Mouse (Mus musculus) limb, embryonic 15.5 days (tissue): ENCODE measurements around the gene Nabp1. TPM values are rescaled to one million over a fixed set of nuclear protein-coding genes. Genes with fewer than 3 reads are reported as not detected.
A peak's percentile ranks its signal among the peaks of the same experiment; 100 is the strongest.

ENCODE experiments used
- ATAC-seq: fragments of 200-750 bp; cut with Nextera tagmentation; 2 replicates; pipeline ENCODE4 v1.8.0; 2017; ENCODE audit warnings: low read depth, moderate TSS enrichment; ENCODE audit not compliant: insufficient number of reproducible peaks, low FRiP score, low TSS enrichment
- H3K27ac ChIP-seq: fragments of 300-500 bp; sonication (generic); 2 replicates; pipeline ENCODE4 v1.5.1; 2015; ENCODE audit warnings: moderate library complexity, mild to moderate bottlenecking, inconsistent platforms
- H3K27me3 ChIP-seq: fragments of 300-500 bp; sonication (generic); 2 replicates; pipeline ENCODE4 v1.6.1; 2015; ENCODE audit warnings: inconsistent platforms
- H3K36me3 ChIP-seq: fragments of 300-500 bp; sonication (generic); 2 replicates; pipeline ENCODE4 v1.6.1; 2015; ENCODE audit warnings: inconsistent platforms
- H3K4me1 ChIP-seq: fragments of 300-500 bp; sonication (generic); 2 replicates; pipeline ENCODE4 v1.6.1; 2015; ENCODE audit warnings: inconsistent platforms
- H3K4me2 ChIP-seq: fragments of 300-500 bp; sonication (generic); 2 replicates; pipeline ENCODE4 v1.6.1; 2015; ENCODE audit warnings: mild to moderate bottlenecking, inconsistent platforms
- H3K4me3 ChIP-seq: fragments of 300-500 bp; sonication (generic); 2 replicates; pipeline ENCODE4 v1.5.1; 2015; ENCODE audit warnings: mild to moderate bottlenecking, inconsistent platforms
- H3K9ac ChIP-seq: fragments of 300-500 bp; sonication (generic); 2 replicates; pipeline ENCODE4 v1.6.1; 2015; ENCODE audit warnings: inconsistent platforms
- H3K9me3 ChIP-seq: fragments of 300-500 bp; sonication (generic); 2 replicates; pipeline ENCODE4 v1.6.1; 2016; ENCODE audit warnings: inconsistent platforms
- WGBS: fragments of 180-500 bp; shearing (Covaris S2); methylation state at CpG from one replicate; pipeline ENCODE4 v1.1.7; 2015; 5-methylcytosine and 5-hydroxymethylcytosine counted together
- polyA plus RNA-seq: library from polyadenylated mRNA; unstranded; fragments of >200 nt; fragmentation: Nextera tagmentation; extraction: Ambion mirVana; gene quantifications from 2 replicates; pipeline ENCODE4 v1.2.1, GENCODE M21; 2015

Nabp1 gene
- polyA plus RNA-seq, 1 experiment from 2014 or later = 12.2 TPM

DNA sequence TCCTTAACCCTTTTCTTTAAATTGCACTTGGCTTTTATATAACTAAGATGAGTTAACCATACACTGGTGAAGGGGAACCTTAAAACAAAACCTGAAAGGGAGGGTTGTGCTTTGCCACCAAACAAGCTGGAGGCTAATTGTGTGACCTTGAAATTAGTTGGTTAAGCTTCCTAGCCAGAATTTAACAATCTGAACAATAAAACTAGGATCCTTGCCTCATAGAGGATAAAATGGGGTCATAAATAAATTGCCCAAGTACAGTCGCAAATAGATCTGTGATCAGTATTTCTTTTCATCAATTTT is 753 bp upstream of the Nabp1 start:
- H3K4me3 ChIP-seq = peak overlapping the region; percentile 74
- H3K4me1 ChIP-seq = no peaks in the 10 kb centered on the region
- no peak overlapping the region for H3K9ac ChIP-seq
- 55% methylated on average over 1 of the region's 1 CpGs for whole genome bisulfite sequencing
- no peak for ATAC-seq
- no peaks in the 10 kb centered on the region for H3K9me3 ChIP-seq
- H3K27me3 ChIP-seq = no peaks in the 10 kb centered on the region
- H3K27ac ChIP-seq = peak overlapping the region; percentile 86; the same call in 1 of the 2 replicates
- peak overlapping the region; percentile 49 for H3K4me2 ChIP-seq
- H3K36me3 ChIP-seq = no peaks in the 10 kb centered on the region

DNA sequence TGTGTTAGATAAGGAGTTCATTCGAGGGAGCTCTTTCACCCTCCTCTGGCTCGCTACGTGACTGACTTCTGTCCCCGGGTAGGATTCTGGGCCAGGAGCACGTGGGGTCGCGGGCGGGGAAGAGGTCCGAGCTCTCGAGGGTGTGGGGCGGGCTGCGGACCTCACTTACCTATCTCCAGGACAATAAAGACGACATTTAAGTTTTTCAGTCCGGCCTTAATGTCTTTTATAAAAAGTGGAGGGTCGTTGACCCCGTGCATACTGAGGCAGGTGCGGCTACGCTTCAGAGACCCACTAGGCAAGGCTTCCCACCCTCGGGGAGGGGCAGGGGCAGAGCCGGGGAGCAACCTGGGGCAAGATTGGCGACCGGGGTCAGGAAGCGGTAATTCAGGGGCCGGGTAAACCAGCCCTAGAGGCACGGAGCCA is 556 bp downstream of the Nabp1 start:
- peak overlapping the region; percentile 95 for H3K4me2 ChIP-seq
- under 1% methylated on average over 25 of the region's 25 CpGs for WGBS
- no peak for ATAC-seq

DNA sequence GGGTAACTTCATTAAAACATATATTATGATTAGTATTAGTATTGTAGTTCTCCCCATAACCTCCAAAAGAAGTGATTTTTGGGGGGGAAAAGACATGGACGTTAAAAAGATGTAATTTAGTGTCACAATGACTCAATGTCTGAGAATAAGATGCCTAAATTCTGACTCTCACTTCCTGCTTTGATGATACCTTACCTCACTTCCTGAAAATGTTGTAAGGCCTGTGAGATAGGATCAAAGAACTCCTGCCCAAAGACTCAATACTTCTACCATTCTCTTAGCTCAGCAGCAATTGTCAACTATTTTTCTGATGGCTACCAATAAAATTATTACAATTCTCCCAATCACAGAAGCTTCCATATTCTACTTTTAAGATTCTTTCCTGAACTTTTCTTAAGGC is 1.8 kb downstream of the Nabp1 start:
- Histone ChIP-seq H3K4me1 (no peaks in the 10 kb centered on the region), H3K4me2 (no peak overlapping the region), H3K9ac (no peak overlapping the region), H3K27ac (no peak overlapping the region), H3K9me3 (no peaks in the 10 kb centered on the region), H3K36me3 (no peaks in the 10 kb centered on the region), H3K4me3 (no peak overlapping the region), H3K27me3 (no peaks in the 10 kb centered on the region)
- WGBS = 74% methylated on average over 1 of the region's 1 CpGs
- ATAC-seq = no peak

More for the DNA sequence above, 556 bp downstream of the Nabp1 start:
- no peaks in the 10 kb centered on the region for H3K9me3 ChIP-seq
- no peaks in the 10 kb centered on the region for H3K27me3 ChIP-seq
- H3K27ac ChIP-seq = peak overlapping the region; percentile 85
- H3K4me3 ChIP-seq = peak overlapping the region; percentile 74
- no peaks in the 10 kb centered on the region for H3K4me1 ChIP-seq
- H3K36me3 ChIP-seq = no peaks in the 10 kb centered on the region
- peak overlapping the region; percentile 62 for H3K9ac ChIP-seq

DNA sequence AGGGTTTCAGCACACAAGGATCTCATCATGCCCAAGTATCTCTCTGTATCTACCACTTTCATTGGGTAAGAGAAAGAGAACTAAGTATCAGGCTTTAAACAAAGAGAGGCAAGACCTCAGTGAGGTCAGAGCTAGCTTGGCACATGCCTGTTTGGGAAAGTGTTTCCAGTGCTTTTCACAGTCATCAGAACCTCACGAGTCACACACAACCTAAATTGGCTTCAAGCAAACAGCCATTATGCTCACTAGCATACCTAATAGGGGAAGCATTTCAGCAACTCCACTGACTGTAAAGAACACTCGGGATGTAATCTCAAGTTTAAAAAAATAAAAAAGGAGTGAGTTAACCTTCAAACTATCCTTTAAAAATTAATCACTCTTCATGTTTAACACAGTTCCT is 10.1 kb downstream of the Nabp1 start:
- Histone ChIP-seq H3K4me2 (no peak overlapping the region), H3K4me3 (no peak overlapping the region), H3K4me1 (no peaks in the 10 kb centered on the region), H3K36me3 (no peaks in the 10 kb centered on the region), H3K9me3 (no peaks in the 10 kb centered on the region), H3K27me3 (no peaks in the 10 kb centered on the region), H3K27ac (no peak overlapping the region), H3K9ac (no peak overlapping the region)
- no peak for ATAC-seq
- 51% methylated on average over 2 of the region's 2 CpGs for WGBS

DNA sequence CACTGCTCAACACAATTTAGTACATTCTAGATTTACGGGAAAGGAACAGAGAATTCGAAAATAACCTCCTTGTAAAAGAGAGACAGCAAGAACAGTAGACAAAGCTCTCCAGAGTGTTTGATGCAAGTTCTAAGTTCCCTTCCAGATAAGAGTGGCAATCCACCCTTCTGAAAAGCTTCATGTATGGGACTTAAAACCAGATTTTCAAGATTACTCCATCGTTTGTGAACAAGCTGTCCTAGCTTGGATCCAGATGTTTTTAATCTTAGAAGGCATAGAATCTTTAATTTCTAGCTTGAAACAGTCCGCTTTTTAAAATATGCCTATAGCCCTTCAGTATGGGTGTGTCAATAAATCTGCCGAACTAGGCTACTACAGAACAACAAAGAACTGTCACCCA is 11.0 kb downstream of the Nabp1 start:
- no peaks in the 10 kb centered on the region for H3K4me1 ChIP-seq
- H3K4me2 ChIP-seq = no peak overlapping the region
- WGBS = 62% methylated on average over 5 of the region's 5 CpGs
- no peak overlapping the region for H3K4me3 ChIP-seq
- H3K36me3 ChIP-seq = no peaks in the 10 kb centered on the region
- no peak overlapping the region for H3K27ac ChIP-seq
- no peak overlapping the region for H3K9ac ChIP-seq
- no peaks in the 10 kb centered on the region for H3K27me3 ChIP-seq
- no peak for ATAC-seq
- no peaks in the 10 kb centered on the region for H3K9me3 ChIP-seq

DNA sequence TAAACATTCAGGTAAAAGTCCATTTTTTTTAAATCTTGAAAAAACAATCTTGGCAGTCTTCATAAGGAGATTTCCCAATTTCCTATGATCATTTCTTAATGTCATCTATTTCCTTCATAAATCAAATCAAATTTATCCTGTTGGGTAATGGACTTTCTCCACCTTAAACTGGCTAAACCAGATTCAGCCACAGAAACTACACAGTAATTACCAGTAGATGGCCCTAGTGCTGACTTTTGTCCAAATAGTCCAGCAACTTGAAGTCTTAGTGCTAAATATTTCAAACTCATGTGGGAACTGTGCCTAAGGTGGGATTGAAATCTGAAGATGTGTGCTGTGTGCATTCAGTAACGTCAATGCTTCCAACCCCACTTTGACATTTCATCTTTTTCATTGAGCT is 11.8 kb downstream of the Nabp1 start:
- no peaks in the 10 kb centered on the region for H3K27me3 ChIP-seq
- H3K27ac ChIP-seq = no peak overlapping the region
- no peak overlapping the region for H3K4me3 ChIP-seq
- H3K4me2 ChIP-seq = no peak overlapping the region
- H3K9me3 ChIP-seq = no peaks in the 10 kb centered on the region
- no peaks in the 10 kb centered on the region for H3K36me3 ChIP-seq
- no peak for ATAC-seq
- H3K9ac ChIP-seq = no peak overlapping the region
- H3K4me1 ChIP-seq = no peaks in the 10 kb centered on the region
- WGBS = 43% methylated on average over 1 of the region's 1 CpGs

DNA sequence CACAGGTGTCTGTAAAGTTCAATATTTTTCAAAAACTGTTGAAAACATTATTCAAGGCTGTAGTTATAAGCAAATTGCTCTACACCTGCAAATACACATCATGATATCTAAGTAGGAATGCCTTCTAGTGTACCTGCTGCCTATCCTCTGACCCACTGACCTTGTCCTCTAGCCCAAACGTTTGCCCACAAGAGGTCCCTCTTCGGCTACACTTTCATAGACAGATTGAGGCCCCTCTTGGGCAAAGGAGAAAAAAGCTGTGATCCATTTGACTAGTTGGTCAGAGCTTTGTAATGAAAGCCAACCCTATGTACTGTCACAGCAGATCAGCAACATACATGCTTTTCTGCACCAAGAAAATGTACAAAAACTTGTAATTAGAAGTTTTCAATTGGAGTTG is 12.9 kb downstream of the Nabp1 start:
- Histone ChIP-seq H3K4me2 (no peak overlapping the region), H3K27ac (no peak overlapping the region), H3K9ac (no peak overlapping the region), H3K4me3 (no peak overlapping the region), H3K9me3 (no peaks in the 10 kb centered on the region), H3K4me1 (no peaks in the 10 kb centered on the region), H3K36me3 (no peaks in the 10 kb centered on the region), H3K27me3 (no peaks in the 10 kb centered on the region)
- no peak for ATAC-seq
- 31% methylated on average over 2 of the region's 2 CpGs for WGBS

DNA sequence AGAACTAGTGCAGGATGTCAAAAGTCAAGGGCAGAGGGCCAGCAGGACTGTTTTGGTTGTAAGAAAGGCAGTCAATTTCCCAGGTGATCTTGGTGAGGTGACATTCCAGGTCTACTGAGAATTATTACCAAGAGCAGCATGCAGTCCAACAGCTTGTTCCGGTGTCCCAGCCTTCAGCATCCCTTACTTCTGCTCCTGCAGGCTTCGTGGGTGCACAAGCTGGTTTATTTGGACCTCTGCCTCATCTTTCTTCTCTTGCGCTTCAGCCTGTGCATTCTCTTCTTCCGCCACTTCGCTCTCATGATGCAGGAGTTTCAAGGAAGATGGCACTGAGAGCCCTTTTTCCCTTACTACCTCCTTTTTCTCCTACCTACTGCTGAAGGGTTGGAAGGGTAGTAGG is 15.2 kb downstream of the Nabp1 start:
- Histone ChIP-seq H3K4me3 (no peak overlapping the region), H3K27me3 (no peaks in the 10 kb centered on the region), H3K4me1 (no peaks in the 10 kb centered on the region), H3K9ac (no peak overlapping the region), H3K9me3 (no peaks in the 10 kb centered on the region), H3K36me3 (no peaks in the 10 kb centered on the region), H3K4me2 (no peak overlapping the region), H3K27ac (no peak overlapping the region)
- WGBS = 75% methylated on average over 5 of the region's 5 CpGs
- ATAC-seq = no peak

DNA sequence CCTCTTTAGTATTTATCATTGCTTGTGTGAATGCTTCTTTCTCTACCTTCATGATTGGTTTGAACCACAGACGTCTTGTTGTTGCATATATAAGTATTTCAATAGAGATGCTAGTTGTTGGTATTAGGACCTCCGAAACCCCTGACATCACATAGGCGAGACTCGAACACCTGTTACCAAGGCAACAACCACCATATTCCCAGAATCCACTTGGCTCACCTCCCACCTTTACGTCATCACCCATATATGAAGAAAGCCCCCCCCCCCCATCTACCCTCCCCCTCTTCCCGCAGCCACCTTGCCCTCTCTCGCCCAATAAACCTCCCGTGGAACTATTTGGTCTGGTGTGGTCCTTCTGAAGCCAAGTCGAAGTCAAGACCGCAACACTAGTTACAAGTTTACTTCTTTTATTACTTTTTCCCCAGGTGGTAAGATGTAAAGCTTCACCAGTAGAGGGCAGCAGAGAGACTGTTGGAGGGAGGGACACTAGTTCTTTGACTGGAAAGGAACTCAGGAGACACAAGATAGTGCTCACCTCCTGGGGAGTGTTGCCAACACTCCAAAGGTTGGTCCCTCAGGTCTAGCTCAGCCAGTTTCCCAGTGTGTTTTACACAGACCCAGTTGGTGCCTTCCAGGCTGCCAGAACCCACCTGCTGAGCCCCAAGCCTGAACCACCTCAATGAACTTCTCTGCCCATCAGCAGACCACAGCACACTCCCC is 19.3 kb downstream of the Nabp1 start:
- WGBS = 56% methylated on average over 10 of the region's 10 CpGs
- Histone ChIP-seq H3K36me3 (no peaks in the 10 kb centered on the region), H3K4me1 (no peaks in the 10 kb centered on the region), H3K9ac (no peak overlapping the region), H3K4me3 (no peak overlapping the region), H3K27ac (no peak overlapping the region), H3K9me3 (no peaks in the 10 kb centered on the region), H3K27me3 (no peaks in the 10 kb centered on the region), H3K4me2 (no peak overlapping the region)
- no peak for ATAC-seq

DNA sequence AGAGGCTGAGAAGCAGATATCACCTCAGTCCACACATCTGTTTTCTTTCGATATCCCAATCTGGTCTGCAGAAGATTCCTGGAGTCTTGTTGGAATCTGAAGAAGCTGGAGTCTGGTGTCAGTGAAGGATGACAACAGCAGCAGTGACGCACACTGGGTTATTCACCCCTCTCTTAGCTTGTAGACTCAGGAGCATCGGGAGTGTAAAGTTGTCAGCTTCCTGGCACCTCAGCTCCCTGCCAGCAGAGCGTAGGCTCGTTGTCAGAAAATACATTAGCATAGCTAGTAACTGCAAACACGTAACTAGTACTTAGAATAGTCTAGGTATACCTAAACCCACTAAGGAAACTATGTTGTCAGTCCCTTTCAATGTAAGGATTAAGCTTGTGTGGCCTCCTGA is 20.1 kb downstream of the Nabp1 start:
- 68% methylated on average over 6 of the region's 6 CpGs for WGBS
- no peak for ATAC-seq
- no peak overlapping the region for H3K4me2 ChIP-seq

DNA sequence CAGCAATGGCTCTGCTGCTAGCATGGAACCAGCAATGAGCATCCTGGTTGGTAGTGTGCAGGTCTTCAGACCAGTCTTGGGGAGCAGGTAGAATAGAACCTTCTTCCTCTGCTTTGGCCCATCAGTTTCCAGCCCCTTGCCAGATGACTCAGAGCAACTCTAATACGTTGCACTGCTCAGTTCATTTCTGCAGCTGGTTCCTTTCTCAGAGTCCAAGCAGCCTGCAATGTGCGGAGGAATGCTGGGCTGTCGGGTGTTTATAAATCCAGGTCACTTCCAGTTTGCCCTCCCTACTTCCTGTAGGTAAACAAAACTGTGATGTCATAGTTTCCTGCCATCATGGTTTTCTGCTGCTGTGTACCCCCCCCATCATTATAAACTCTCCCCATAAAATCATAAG is 21.0 kb downstream of the Nabp1 start:
- ATAC-seq = no peak
- Histone ChIP-seq H3K36me3 (no peaks in the 10 kb centered on the region), H3K27ac (0 out of 2 replicates have a peak overlapping the region, but pooled peaks have one; percentile 30), H3K9me3 (no peaks in the 10 kb centered on the region), H3K9ac (no peak overlapping the region), H3K4me2 (no peak overlapping the region), H3K27me3 (no peaks in the 10 kb centered on the region), H3K4me3 (no peak overlapping the region), H3K4me1 (no peaks in the 10 kb centered on the region)
- WGBS = 42% methylated on average over 3 of the region's 3 CpGs

More for the DNA sequence above, 20.1 kb downstream of the Nabp1 start:
- H3K9ac ChIP-seq = no peak overlapping the region
- H3K27ac ChIP-seq = no peak overlapping the region
- H3K27me3 ChIP-seq = no peaks in the 10 kb centered on the region
- no peak overlapping the region for H3K4me3 ChIP-seq
- H3K4me1 ChIP-seq = no peaks in the 10 kb centered on the region
- H3K36me3 ChIP-seq = no peaks in the 10 kb centered on the region
- H3K9me3 ChIP-seq = no peaks in the 10 kb centered on the region

DNA sequence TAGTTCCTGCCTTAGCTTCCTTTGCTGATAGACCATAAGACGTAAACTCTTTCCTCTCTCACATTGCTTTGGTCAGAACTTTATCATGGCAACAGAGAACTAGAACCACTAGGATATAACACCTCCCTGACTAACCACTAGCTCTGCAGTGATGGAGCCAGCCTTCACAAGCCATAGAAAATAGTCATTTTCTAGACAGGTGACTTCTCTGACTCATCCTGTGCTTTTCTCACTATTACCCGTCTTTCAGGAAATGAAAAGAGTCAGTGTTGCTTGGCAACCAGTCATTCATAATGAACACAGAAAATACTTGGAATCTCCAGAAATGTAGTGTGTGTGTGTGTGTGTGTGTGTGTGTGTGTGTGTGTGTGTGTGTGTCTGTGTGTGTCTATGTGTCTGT is 29.4 kb downstream of the Nabp1 start:
- H3K27ac ChIP-seq = no peak overlapping the region
- H3K4me3 ChIP-seq = no peak overlapping the region
- H3K9ac ChIP-seq = no peak overlapping the region
- no peak for ATAC-seq
- H3K36me3 ChIP-seq = no peaks in the 10 kb centered on the region
- no peaks in the 10 kb centered on the region for H3K27me3 ChIP-seq
- no peak overlapping the region for H3K4me2 ChIP-seq
- H3K4me1 ChIP-seq = peaks cover 3% of the 10 kb centered on the region; the same call in 1 of the 2 replicates
- 55% methylated on average over 2 of the region's 2 CpGs for WGBS
- no peaks in the 10 kb centered on the region for H3K9me3 ChIP-seq
